Mouse (Mus musculus): ENCODE measurements around the gene Rasl10a.

Gene Rasl10a

GRCm38 (mm10) chr11:5057856-5058641, at the start of gene Rasl10a:
Gene Rasl10a, plus strand, starts transcription at chr11:5058128.
- DNase-seq = peak in 1 of 2 experiments; percentile 33

GRCm38 (mm10) chr11:5008867-5009266, 49.1 kb upstream of the Rasl10a start:
- DNase-seq = no peak

DNA sequence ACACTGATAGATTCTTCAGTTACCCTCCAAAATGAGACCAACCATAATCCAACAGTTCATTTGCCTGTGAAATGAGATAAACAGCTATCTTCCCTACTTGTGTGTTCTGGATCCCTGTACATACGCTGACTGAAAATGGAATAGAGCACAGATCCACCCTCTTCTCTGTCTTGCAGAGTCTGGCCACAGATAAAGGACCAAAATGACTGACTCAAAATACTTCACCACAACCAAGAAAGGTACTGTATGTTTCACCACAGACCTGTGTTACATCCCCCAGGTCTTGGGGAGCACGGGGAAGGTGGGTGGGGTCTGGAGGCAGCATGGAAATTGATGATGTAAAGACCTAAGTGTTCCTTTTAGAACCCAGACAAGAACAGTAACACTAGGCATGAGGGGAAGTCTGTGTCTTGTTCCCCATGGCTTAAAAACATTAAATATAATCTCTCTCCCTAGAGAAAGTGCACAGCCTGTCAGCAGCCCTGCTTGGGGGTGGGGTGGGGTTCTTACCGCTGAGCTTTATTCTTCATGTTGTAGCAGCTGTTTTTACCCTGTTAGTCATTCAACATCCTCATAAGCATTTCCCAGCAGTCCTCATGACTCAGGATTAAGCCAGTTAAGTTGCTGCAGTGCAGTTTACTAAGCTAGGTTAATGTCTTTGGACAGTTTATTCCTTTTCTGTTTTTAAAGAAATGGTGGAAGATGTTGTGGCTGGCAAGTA, 48.4 kb upstream of the Rasl10a start:
- DNase-seq = no peak

GRCm38 (mm10) chr11:5010205-5010604, 47.7 kb upstream of the Rasl10a start:
- DNase-seq = no peak

DNA sequence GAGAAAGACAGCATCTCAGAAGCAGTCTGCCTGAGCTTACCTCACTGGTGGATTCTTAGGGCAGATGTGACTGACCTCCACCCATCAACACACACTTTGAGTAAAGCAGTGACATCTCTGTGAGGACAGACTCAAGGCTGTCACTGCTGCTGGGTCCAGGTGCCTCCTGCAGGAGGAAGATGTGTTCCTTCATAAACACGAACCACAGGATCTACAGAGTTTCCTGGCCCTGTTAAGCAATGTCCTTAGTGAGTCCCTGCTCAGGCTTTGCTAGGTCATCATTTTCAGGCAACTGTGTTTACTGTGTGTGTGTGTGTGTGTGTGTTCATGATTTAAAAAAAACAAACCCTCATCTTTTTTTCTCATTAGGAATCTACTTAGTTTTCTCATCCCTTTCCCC, 46.4 kb upstream of the Rasl10a start:
- no peak for DNase-seq

- no peak for DNase-seq
Measured at GRCm38 (mm10) chr11:5012213-5012715, 45.7 kb upstream of the Rasl10a start.

- peak; percentile 94 to 96 for DNase-seq
Measured at GRCm38 (mm10) chr11:5015720-5016119, 42.2 kb upstream of the Rasl10a start.

DNA sequence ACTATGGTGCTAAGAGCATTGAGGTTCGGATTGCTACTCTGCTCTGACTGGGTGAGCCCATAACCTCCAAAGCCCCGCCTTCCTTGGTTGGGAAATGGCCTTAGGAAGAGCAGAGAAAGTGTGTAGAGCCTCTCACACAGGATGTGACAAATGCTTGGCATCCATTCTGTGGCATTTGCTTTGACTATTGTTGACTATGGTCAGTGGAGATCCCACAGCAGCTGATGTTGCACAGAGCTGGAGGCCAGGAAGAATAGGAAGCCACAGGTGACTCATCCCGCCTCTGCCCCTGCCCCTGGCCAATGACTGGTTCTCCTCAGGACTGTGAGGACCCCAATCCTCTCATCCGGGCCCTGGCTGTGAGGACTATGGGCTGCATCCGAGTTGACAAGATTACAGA, 41.6 kb upstream of the Rasl10a start:
- DNase-seq = no peak

- peak in 1 of 2 experiments; percentile 44 for DNase-seq
Measured at GRCm38 (mm10) chr11:5017506-5017905, 40.4 kb upstream of the Rasl10a start.

GRCm38 (mm10) chr11:5025108-5025507, 32.8 kb upstream of the Rasl10a start:
- no peak for DNase-seq

GRCm38 (mm10) chr11:5028228-5028627, 29.7 kb upstream of the Rasl10a start:
- no peak for DNase-seq

- DNase-seq = no peak
Measured at GRCm38 (mm10) chr11:5032706-5033105, 25.2 kb upstream of the Rasl10a start.

DNA sequence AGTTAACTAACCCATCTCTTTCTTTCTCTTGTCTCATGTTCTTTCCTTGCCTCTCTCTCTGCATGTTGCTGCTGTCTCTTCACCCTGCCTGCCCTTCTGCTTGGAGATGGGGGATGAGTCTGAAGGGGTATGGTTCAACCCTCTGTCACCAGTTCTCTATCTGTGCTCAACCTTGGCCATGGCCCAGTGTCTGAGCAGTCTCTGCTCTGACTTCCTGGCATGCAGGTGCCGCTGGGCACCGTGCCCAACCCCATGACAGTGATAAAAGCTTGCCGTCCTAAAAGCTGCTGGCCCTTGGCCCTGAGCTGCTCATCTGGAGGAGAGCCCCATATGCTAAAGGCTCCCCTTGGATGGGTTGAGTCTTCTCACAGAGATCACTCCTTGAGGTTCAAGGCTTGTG, 24.8 kb upstream of the Rasl10a start:
- DNase-seq = peak; percentile 78 to 88

DNA sequence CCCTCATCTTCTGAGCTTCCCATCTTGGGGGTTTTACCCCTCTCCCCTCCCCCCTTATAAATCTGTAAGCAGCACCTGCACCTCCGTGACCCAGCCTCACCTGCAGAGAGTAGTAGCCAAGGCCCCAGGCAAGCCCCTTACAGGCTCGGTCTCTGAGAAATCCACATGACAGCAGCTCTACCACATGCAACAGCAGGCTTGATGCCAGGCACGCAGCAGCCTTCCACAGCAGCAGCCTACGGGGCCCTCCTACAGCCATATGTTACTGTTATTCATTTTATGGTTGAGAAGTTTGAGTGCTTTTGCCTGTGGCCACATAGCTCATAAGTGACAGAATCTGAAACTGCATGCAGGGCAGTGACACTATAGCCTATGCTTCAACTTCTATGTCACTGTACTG, 22.5 kb upstream of the Rasl10a start:
- DNase-seq = peak in 1 of 2 experiments; percentile 58

- DNase-seq = peak; percentile 80 to 90
Measured at GRCm38 (mm10) chr11:5037146-5037854, 20.6 kb upstream of the Rasl10a start.

GRCm38 (mm10) chr11:5040585-5040984, 17.3 kb upstream of the Rasl10a start:
- DNase-seq = no peak

GRCm38 (mm10) chr11:5041144-5041780, 16.7 kb upstream of the Rasl10a start:
- no peak for DNase-seq

GRCm38 (mm10) chr11:5042645-5043381, 15.1 kb upstream of the Rasl10a start:
- peak; percentile 62 to 63 for DNase-seq

DNA sequence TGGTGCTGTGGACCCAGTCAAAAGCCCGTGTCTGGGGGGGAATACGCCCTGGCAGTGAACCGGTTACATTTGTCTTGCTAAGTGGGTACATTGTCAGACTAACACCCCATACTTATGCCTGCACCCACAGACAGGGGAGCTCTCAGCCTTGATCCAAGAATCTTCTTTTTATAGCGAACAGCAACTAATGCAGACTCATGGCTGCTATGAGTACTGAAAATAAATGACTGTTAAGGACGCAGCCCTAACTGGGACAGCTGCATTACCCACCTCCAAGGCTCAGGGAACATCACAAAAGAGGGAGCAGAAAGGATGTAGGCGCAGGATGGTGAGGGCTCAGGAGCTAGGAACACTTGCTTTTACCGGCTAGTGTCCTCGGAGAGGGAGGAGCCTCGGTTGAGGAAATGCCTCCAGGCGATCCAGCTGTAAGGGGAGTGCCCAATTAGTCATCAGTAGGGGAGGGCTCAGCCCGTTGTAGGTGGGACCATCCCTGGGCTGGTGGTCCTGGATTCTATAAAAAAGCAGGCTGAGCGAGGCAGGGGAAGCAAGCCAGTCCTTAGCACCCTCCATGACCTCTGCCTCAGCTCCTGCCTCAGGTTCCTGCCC, 11.5 kb upstream of the Rasl10a start:
- DNase-seq = no peak

GRCm38 (mm10) chr11:5051629-5052028, 6.3 kb upstream of the Rasl10a start:
- no peak for DNase-seq

GRCm38 (mm10) chr11:5052200-5052854, 5.6 kb upstream of the Rasl10a start:
- no peak for DNase-seq
